Mouse (Mus musculus): ENCODE results near the gene Tgif2.

- TF ChIP-seq GATA1 (IDR thresholded peaks at IDR 0.05; ENCODE audit: borderline replicate concordance, low read length) = no peak
- no peak for TF ChIP-seq FLI1 (IDR thresholded peaks at IDR 0.05; ENCODE audit: low read length)
Observed at GRCm38 (mm10) chr2:156870519-156870918, 30.7 kb downstream of the Tgif2 start.
